Mouse (Mus musculus) heart, embryonic 16.5 days (tissue): ENCODE measurements around the gene Myo1h. TPM values are rescaled to one million over a fixed set of nuclear protein-coding genes. Genes with fewer than 3 reads are reported as not detected.

Source experiments
- ATAC-seq: fragments of 200-750 bp; cut with Nextera tagmentation; replicated peaks from 2 replicates; pipeline ENCODE4 v1.8.0; 2017; ENCODE audit warnings: moderate number of reproducible peaks; ENCODE audit not compliant: insufficient read depth, low FRiP score; ENCODE audit errors: extremely low read depth
- H3K27ac ChIP-seq: fragments of 300-500 bp; sonication (generic); 2 replicates; pipeline ENCODE4 v1.5.1; 2014; ENCODE audit warnings: mild to moderate bottlenecking, low read length, control low read depth, moderate library complexity
- H3K27me3 ChIP-seq: fragments of 300-500 bp; sonication (generic); 2 replicates; pipeline ENCODE4 v1.6.1; 2014; ENCODE audit warnings: low read length, mixed read lengths; ENCODE audit not compliant: control insufficient read depth, insufficient read depth
- H3K36me3 ChIP-seq: fragments of 300-500 bp; sonication (generic); 2 replicates; pipeline ENCODE4 v1.6.1; 2014; ENCODE audit not compliant: control insufficient read depth, insufficient read depth
- H3K4me1 ChIP-seq: fragments of 300-500 bp; sonication (generic); 2 replicates; pipeline ENCODE4 v1.6.1; 2014; ENCODE audit warnings: low read length, mixed read lengths; ENCODE audit not compliant: control insufficient read depth, insufficient read depth
- H3K4me2 ChIP-seq: fragments of 300-500 bp; sonication (generic); 2 replicates; pipeline ENCODE4 v1.6.1; 2014; ENCODE audit warnings: low read depth, mild to moderate bottlenecking, control low read depth, low read length
- H3K4me3 ChIP-seq: fragments of 300-500 bp; sonication (generic); 2 replicates; pipeline ENCODE4 v1.5.1; 2014; ENCODE audit warnings: mild to moderate bottlenecking, control low read depth, low read length
- H3K9ac ChIP-seq: fragments of 300-500 bp; sonication (generic); 2 replicates; pipeline ENCODE4 v1.6.1; 2014; ENCODE audit warnings: low read length, control low read depth
- H3K9me3 ChIP-seq: fragments of 300-500 bp; sonication (generic); replicated peaks from 2 replicates; pipeline ENCODE4 v1.6.1; 2016; ENCODE audit warnings: low read length; ENCODE audit not compliant: control insufficient read depth
- WGBS: fragments of 180-500 bp; shearing (Covaris S2); extraction: QIAGEN DNeasy Blood & Tissue Kit; methylation state at CpG from one replicate; pipeline ENCODE4 v1.1.7; 2014; 5-methylcytosine and 5-hydroxymethylcytosine counted together
- polyA plus RNA-seq: library from polyadenylated mRNA; unstranded; fragments of >200 nt; fragmentation: Nextera tagmentation; extraction: Ambion mirVana; gene quantifications from 2 replicates; pipeline ENCODE4 v1.2.1, GENCODE M21; 2015

Myo1h gene
- polyA plus RNA-seq, 1 experiment from 2014 or later: 2.7 TPM

DNA sequence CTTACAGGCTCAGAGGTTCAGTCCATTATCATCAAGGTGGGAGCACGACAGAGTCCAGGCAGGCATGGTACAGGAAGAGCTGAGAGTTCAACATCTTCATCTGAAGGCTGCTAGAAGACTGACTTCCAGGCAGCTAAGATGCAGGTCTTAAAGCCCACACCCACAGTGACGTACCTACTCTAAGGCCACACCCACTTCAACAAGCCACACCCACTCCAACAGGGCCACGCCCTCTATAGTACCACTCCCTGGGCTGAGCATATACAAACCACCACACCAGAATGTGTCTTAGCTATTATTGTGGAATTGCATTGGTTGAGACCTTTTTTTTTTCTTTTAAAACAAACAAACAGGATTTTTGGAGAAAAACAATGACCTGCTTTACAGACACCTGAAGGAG is 56.6 kb downstream of the Myo1h start:
- H3K36me3 ChIP-seq: no peaks in the 10 kb centered on the region
- 59% methylated on average over 3 of the region's 3 CpGs for WGBS
- no peak overlapping the region for H3K4me2 ChIP-seq
- ATAC-seq: no peak
- no peaks in the 10 kb centered on the region for H3K4me1 ChIP-seq
- no peak overlapping the region for H3K9ac ChIP-seq
- no peak overlapping the region for H3K27ac ChIP-seq
- H3K9me3 ChIP-seq: no peaks in the 10 kb centered on the region
- peaks cover 4% of the 10 kb centered on the region for H3K27me3 ChIP-seq
- no peak overlapping the region for H3K4me3 ChIP-seq

DNA sequence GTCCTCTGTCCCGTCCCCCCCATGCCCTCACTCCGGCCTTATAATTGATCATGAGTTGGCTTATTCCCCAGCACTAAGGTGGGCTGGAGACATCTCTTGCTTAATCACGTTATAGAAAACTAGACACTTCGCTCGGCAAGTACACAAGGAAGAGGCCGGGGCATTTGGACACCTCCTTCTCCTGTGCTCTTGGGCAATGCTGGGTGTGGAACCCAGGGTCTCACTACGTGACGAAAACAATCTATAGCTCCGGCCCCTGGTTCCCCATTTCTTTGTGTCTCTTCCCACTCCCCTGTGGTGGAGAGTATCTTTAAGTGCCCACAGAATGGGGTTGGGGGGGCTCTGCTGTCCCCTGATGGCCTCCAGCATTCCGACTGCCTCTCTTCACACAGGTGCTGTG is 58.0 kb downstream of the Myo1h start:
- H3K9me3 ChIP-seq: no peaks in the 10 kb centered on the region
- no peak overlapping the region for H3K4me3 ChIP-seq
- H3K9ac ChIP-seq: no peak overlapping the region
- H3K4me2 ChIP-seq: no peak overlapping the region
- H3K27ac ChIP-seq: no peak overlapping the region
- 71% methylated on average over 10 of the region's 10 CpGs for WGBS
- H3K4me1 ChIP-seq: no peaks in the 10 kb centered on the region
- peaks cover 4% of the 10 kb centered on the region for H3K27me3 ChIP-seq
- no peaks in the 10 kb centered on the region for H3K36me3 ChIP-seq
- ATAC-seq: no peak

DNA sequence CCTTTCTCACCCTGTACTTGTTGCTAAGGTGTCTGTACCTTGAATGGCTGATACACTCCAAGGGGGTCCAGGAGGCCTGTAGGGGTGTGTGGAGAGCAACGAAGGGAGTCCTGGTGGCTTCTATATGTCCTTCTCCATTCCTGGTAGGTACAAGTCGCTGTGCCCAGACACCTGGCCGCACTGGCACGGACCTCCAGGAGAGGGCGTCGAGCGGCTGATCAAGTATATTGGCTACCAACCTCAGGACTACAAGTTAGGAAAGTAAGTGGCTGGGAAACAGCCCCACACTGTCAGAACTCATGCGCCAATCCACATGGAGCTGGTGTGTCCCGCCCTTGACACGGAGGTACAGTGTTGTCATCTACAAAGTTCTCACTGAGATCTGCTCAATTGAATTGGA is 62.5 kb downstream of the Myo1h start:
- Histone ChIP-seq H3K4me2 (no peak overlapping the region), H3K27me3 (peaks cover 4% of the 10 kb centered on the region), H3K9ac (no peak overlapping the region), H3K4me3 (no peak overlapping the region), H3K36me3 (no peaks in the 10 kb centered on the region), H3K4me1 (peaks cover 4% of the 10 kb centered on the region), H3K9me3 (no peaks in the 10 kb centered on the region), H3K27ac (no peak overlapping the region)
- no peak for ATAC-seq
- WGBS: 53% methylated on average over 10 of the region's 10 CpGs

DNA sequence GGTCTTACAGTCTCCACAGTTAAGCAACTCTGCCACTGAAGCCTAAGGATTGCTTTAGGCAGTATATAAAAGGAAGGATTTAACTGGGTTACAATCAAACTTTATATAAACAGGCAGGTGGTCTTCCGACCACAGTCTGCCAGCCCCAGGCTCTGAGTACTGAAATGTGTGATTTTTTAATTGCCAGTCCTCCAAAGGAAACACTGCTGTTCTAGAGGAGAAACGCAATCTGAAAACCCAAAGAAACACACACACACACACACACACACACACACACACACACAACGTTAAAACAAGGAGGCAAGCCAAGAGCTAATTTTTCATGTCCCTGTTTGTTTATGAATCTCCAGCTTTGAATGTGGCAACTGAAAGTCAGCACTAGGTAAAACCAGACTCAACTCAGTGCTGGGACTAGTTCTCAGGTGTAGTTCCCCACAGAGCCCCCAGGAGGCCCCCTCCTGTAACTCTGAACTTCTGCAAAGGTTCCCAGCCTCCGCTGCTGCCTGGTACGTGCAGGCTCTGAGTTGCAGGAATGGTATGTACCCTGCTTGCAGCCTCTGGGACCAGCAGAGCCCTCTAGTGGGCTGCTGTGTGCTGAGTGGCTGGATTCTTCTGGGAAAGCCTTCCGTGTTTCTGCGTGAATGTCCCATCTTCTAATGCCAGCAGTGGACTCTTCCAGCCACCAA is 67.4 kb downstream of the Myo1h start:
- Histone ChIP-seq H3K9me3 (no peaks in the 10 kb centered on the region), H3K4me2 (peak overlapping the region; percentile 53), H3K4me1 (peaks cover 14% of the 10 kb centered on the region), H3K27me3 (no peaks in the 10 kb centered on the region; the same call in 1 of the 2 replicates), H3K4me3 (peak overlapping the region; percentile 31), H3K36me3 (peaks cover 4% of the 10 kb centered on the region; the same call in 1 of the 2 replicates), H3K9ac (peak overlapping the region; percentile 44; the same call in 1 of the 2 replicates), H3K27ac (peak overlapping the region; percentile 89)
- ATAC-seq: peak; percentile 89
- WGBS: 20% methylated on average over 7 of the region's 7 CpGs

DNA sequence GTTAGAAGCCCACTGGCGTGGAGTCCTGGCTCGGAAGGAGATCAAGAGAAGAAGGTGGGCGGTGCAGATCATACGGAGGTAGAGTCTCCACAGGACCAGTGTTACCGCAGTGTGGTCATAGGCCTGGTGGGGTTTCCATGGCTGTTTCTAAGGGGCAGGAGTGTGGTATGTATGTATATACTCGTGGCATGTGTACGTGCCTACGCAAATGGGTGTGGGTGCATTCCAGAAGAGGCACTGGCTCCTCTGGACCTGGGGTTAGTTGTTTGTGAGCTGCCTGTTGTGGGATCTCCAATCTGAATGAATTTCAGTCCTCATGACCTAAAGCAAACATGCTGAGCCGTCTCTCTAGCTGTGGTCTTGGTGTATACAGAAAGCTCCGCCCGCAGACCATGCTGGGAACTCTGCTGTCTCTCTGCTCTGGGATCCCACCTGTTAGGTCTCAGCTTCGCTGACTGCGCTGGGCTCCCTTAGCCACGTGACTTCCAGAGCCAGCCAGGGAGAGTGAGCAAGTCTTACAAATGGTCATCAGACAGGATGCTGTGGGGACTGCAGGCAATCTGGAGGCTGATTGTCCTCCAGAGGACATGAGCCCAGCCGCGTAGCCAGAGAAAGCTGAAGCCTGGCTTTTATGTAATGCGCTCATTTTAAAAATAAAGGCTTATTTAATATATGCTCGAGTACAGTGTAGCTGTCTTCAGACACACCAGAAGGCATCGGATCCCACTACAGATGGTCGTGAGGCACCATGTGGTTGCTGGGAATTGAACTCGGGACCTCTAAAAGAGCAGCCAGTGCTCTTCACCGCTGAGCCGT is 68.2 kb downstream of the Myo1h start:
- H3K27ac ChIP-seq: peak overlapping the region; percentile 89
- no peaks in the 10 kb centered on the region for H3K9me3 ChIP-seq
- H3K4me3 ChIP-seq: peak overlapping the region; percentile 31
- ATAC-seq: peak; percentile 80
- no peaks in the 10 kb centered on the region for H3K27me3 ChIP-seq
- peaks cover 14% of the 10 kb centered on the region for H3K4me1 ChIP-seq
- peaks cover 8% of the 10 kb centered on the region for H3K36me3 ChIP-seq
- H3K9ac ChIP-seq: peak overlapping the region; percentile 44
- 45% methylated on average over 23 of the region's 23 CpGs for WGBS
- peak overlapping the region; percentile 53 for H3K4me2 ChIP-seq

DNA sequence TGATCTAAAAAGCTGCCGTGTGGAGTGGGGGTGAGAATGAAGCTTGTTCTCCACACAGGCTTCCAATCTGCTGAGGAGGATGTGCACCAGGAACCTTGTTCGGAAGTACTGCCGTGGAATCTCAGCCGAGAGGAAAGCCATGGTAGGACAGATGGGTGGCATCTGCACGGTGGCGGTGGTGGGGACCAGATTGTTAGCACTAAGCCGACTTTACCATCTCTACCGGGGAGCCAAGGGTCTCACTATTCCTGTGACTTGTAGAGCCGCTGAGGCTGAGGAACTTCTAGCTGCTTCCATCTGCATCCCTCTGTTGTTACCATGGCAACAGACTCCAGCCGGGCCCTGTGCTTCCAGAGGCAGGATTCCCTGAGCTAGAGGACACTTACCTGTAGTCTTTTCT is 69.9 kb downstream of the Myo1h start:
- 79% methylated on average over 10 of the region's 10 CpGs for WGBS
- ATAC-seq: no peak

DNA sequence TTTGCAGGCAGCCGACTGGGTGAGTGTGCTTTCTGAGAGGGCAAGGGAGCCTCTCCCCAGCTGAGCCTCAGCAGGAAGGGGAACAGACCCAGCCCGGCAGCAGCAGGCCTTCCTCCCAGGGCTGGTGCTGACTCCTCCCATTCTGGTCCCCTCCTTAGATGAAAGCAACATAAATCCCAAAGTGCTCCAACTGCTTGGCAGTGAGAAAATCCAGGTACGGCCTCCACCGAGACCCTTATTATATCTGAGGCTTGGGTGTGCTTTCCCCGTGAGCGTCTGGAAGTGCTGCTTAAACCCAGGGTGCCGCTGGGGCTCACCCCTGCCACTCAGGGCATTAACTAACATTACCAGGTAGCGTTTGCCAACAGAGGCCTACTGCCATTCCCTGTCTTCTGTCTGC is 70.6 kb downstream of the Myo1h start:
- WGBS: 62% methylated on average over 8 of the region's 8 CpGs
- Histone ChIP-seq H3K27ac (no peak overlapping the region), H3K9ac (no peak overlapping the region), H3K4me3 (no peak overlapping the region), H3K4me2 (no peak overlapping the region), H3K36me3 (peaks cover 27% of the 10 kb centered on the region), H3K4me1 (peaks cover 14% of the 10 kb centered on the region), H3K9me3 (no peaks in the 10 kb centered on the region), H3K27me3 (no peaks in the 10 kb centered on the region)
- ATAC-seq: no peak

More for the DNA sequence above, 69.9 kb downstream of the Myo1h start:
- Histone ChIP-seq H3K4me3 (no peak overlapping the region), H3K36me3 (peaks cover 21% of the 10 kb centered on the region), H3K4me1 (peaks cover 14% of the 10 kb centered on the region), H3K9ac (no peak overlapping the region), H3K27me3 (no peaks in the 10 kb centered on the region), H3K27ac (no peak overlapping the region), H3K4me2 (no peak overlapping the region), H3K9me3 (no peaks in the 10 kb centered on the region)

DNA sequence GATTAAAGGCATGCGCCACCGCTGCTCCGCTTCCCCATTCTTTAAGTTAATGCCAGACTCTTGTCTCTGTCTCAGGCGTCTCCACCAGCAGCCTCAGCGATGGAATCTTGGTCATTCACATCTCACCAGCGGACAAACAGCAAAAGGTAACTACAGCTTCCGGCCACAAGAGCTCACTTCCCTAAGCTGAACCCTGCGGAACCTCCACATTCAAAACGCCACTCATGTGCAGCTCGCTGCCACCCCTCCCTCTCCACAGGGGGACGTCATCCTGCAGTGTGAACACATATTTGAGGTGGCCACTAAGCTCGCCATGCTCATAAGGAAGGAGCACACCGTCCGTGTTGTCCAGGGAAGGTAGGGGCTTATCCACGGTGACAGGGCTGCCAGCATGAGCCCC is 72.0 kb downstream of the Myo1h start:
- peaks cover 21% of the 10 kb centered on the region for H3K4me1 ChIP-seq

More for the DNA sequence above, 72.0 kb downstream of the Myo1h start:
- H3K36me3 ChIP-seq: peaks cover 39% of the 10 kb centered on the region
- no peak for ATAC-seq
- H3K9me3 ChIP-seq: no peaks in the 10 kb centered on the region
- no peak overlapping the region for H3K27ac ChIP-seq
- no peak overlapping the region for H3K4me3 ChIP-seq
- H3K27me3 ChIP-seq: no peaks in the 10 kb centered on the region
- no peak overlapping the region for H3K4me2 ChIP-seq
- 79% methylated on average over 15 of the region's 15 CpGs for WGBS
- no peak overlapping the region for H3K9ac ChIP-seq
